Mouse (Mus musculus): ENCODE measurements around the gene Kpna3. TPM values are rescaled to one million over a fixed set of nuclear protein-coding genes. Genes with fewer than 3 reads are reported as not detected.

Gene Kpna3
- polyA plus RNA-seq, 1 experiment: 8.5 TPM

- TF ChIP-seq POLR2A (IDR thresholded peaks at IDR 0.05; ENCODE audit: control insufficient read depth, low read depth, low read length) (no peak), CTCF (IDR thresholded peaks at IDR 0.05; ENCODE audit: control insufficient read depth, insufficient read depth, insufficient replicate concordance, low read depth, low read length) (no peak)
- no peaks in the 10 kb centered on the region for H3K27me3 ChIP-seq (ENCODE audit: control insufficient read depth, insufficient read depth, low read length)
- H3K36me3 ChIP-seq (ENCODE audit: control insufficient read depth, insufficient read depth, low read length): no peaks in the 10 kb centered on the region
- H3K4me1 ChIP-seq (ENCODE audit: control insufficient read depth, insufficient read depth, low read length): no peaks in the 10 kb centered on the region
- H3K4me3 ChIP-seq (ENCODE audit: control insufficient read depth, low read depth, low read length): no peak overlapping the region
- H3K27ac ChIP-seq (ENCODE audit: control insufficient read depth, insufficient read depth, low read depth, low read length): no peak overlapping the region
Measured at GRCm38 (mm10) chr14:61320765-61321164, 118.9 kb downstream of the Kpna3 start.

GRCm38 (mm10) chr14:61316861-61317260 lies 122.8 kb downstream of the Kpna3 start:
- H3K27ac ChIP-seq (ENCODE audit: control insufficient read depth, insufficient read depth, low read depth, low read length): no peak overlapping the region
- TF ChIP-seq POLR2A (IDR thresholded peaks at IDR 0.05; ENCODE audit: control insufficient read depth, low read depth, low read length): no peak
- no peak; the same call in 1 of the 2 replicates for TF ChIP-seq CTCF (IDR thresholded peaks at IDR 0.05; ENCODE audit: control insufficient read depth, insufficient read depth, insufficient replicate concordance, low read depth, low read length)
- no peaks in the 10 kb centered on the region for H3K4me1 ChIP-seq (ENCODE audit: control insufficient read depth, insufficient read depth, low read length)
- no peak overlapping the region for H3K4me3 ChIP-seq (ENCODE audit: control insufficient read depth, low read depth, low read length)
- no peaks in the 10 kb centered on the region for H3K27me3 ChIP-seq (ENCODE audit: control insufficient read depth, insufficient read depth, low read length)
- no peaks in the 10 kb centered on the region for H3K36me3 ChIP-seq (ENCODE audit: control insufficient read depth, insufficient read depth, low read length)

Other genes with a start within 250 kb of the Kpna3 start
- 0.28 and 0.67 TPM in 2 replicates for gene Sgcg, start 181.4 kb downstream of the Kpna3 start, polyA plus RNA-seq (2012; rRNA removed)
- gene Arl11, start 130.1 kb downstream of the Kpna3 start, polyA plus RNA-seq (2012; rRNA removed): 17.4 and 18.5 TPM in 2 replicates
- 0.55 and 0.84 TPM in 2 replicates for gene Ebpl, start 79.4 kb downstream of the Kpna3 start, polyA plus RNA-seq (2012; rRNA removed)
- gene Spryd7, start 117.0 kb upstream of the Kpna3 start, polyA plus RNA-seq (2012; rRNA removed): 11.9 and 12.3 TPM in 2 replicates
- 11.0 and 13.9 TPM in 2 replicates for gene Trim13, start 158.4 kb upstream of the Kpna3 start, polyA plus RNA-seq (2012; rRNA removed)
- 0.19 and 0.30 TPM in 2 replicates for gene Kcnrg, start 167.6 kb upstream of the Kpna3 start, polyA plus RNA-seq (2012; rRNA removed)